Mouse (Mus musculus): ENCODE measurements around the gene Cep78. TPM values are rescaled to one million over a fixed set of nuclear protein-coding genes. Genes with fewer than 3 reads are reported as not detected.
"Not testable (repeated sequence)": the region's sequence is repeated elsewhere in the genome, so short reads cannot be mapped to it uniquely, and the experiment has no call there.

Gene Cep78
- polyA plus RNA-seq (2012; fragmentation: generic; extraction: Trizol) = 4.0 TPM

GRCm38 (mm10) chr19:15984449-15985171, at the start of gene Cep78:
Gene Cep78 (minus strand): TSS chr19:15984989.
- peaks cover 8% of the 10 kb centered on the region for H3K79me2 ChIP-seq (ENCODE audit: control insufficient read depth, insufficient read depth)
- H3K27me3 ChIP-seq (ENCODE audit: control insufficient read depth, insufficient read depth, insufficient read length) = no peaks in the 10 kb centered on the region
- TF ChIP-seq MYOD1 (IDR thresholded peaks at IDR 0.05; ENCODE audit: control insufficient read depth in 1 of 3, insufficient read length in 2 of 3, low read depth in 2 of 3) (peak in 1 of 3 experiments; percentile 12), POLR2A (IDR thresholded peaks at IDR 0.05; ENCODE audit: insufficient read length, low read depth) (peak; percentile 90), SRF (IDR thresholded peaks at IDR 0.05; ENCODE audit: control insufficient read depth, insufficient read length, low read depth) (no peak), MAX (IDR thresholded peaks at IDR 0.05; ENCODE audit: low read depth) (no peak), TCF12 (IDR thresholded peaks at IDR 0.05; ENCODE audit: insufficient read depth, poor library complexity, severe bottlenecking) (no peak), USF1 (IDR thresholded peaks at IDR 0.05; ENCODE audit: low read depth) (no peak), MYOG (IDR thresholded peaks at IDR 0.05; ENCODE audit: control insufficient read depth in 1 of 3, insufficient read depth in 1 of 3, insufficient read length in 2 of 3, low read depth in 2 of 3) (peak in 2 of 3 experiments; percentile 29 to 36), POLR2AphosphoS2 (IDR thresholded peaks at IDR 0.05; ENCODE audit: insufficient read length, low read depth) (peak; percentile 84), REST (IDR thresholded peaks at IDR 0.05; ENCODE audit: insufficient read depth, insufficient read length) (no peak), TCF3 (IDR thresholded peaks at IDR 0.05; ENCODE audit: insufficient read length, low read depth) (no peak), CEBPB (IDR thresholded peaks at IDR 0.05; ENCODE audit: insufficient read depth, poor library complexity, severe bottlenecking) (no peak), E2F4 (IDR thresholded peaks at IDR 0.05; ENCODE audit: insufficient read depth) (no peak)
- peak within 1 kb of the TSS; percentile 46 for H3K4me3 ChIP-seq
- peak within 1 kb of the TSS; percentile 31 for H3ac ChIP-seq (ENCODE audit: control insufficient read depth, insufficient read length)
- H3K4me2 ChIP-seq (ENCODE audit: low read depth) = peak within 1 kb of the TSS; percentile 89
- H3K36me3 ChIP-seq (ENCODE audit: control insufficient read depth, insufficient read depth) = no peaks in the 10 kb centered on the region

- no peak for TF ChIP-seq POLR2AphosphoS2 (IDR thresholded peaks at IDR 0.05; ENCODE audit: insufficient read length, low read depth)
- TF ChIP-seq SRF (IDR thresholded peaks at IDR 0.05; ENCODE audit: control insufficient read depth, insufficient read length, low read depth) = no peak
- no peak for TF ChIP-seq USF1 (IDR thresholded peaks at IDR 0.05; ENCODE audit: low read depth)
- TF ChIP-seq TCF3 (IDR thresholded peaks at IDR 0.05; ENCODE audit: insufficient read length, low read depth) = no peak
- TF ChIP-seq E2F4 (IDR thresholded peaks at IDR 0.05; ENCODE audit: insufficient read depth) = no peak
- no peak for TF ChIP-seq CEBPB (IDR thresholded peaks at IDR 0.05; ENCODE audit: insufficient read depth, poor library complexity, severe bottlenecking)
- TF ChIP-seq REST (IDR thresholded peaks at IDR 0.05; ENCODE audit: insufficient read depth, insufficient read length) = no peak
- no peak for TF ChIP-seq MYOG (IDR thresholded peaks at IDR 0.05; ENCODE audit: control insufficient read depth in 1 of 3, insufficient read depth in 1 of 3, insufficient read length in 2 of 3, low read depth in 2 of 3)
- TF ChIP-seq MYOD1 (IDR thresholded peaks at IDR 0.05; ENCODE audit: control insufficient read depth in 1 of 3, insufficient read length in 2 of 3, low read depth in 2 of 3) = no peak
- TF ChIP-seq POLR2A (IDR thresholded peaks at IDR 0.05; ENCODE audit: insufficient read length, low read depth) = no peak
- TF ChIP-seq MAX (IDR thresholded peaks at IDR 0.05; ENCODE audit: low read depth) = no peak
- no peak for TF ChIP-seq TCF12 (IDR thresholded peaks at IDR 0.05; ENCODE audit: insufficient read depth, poor library complexity, severe bottlenecking)
- H3K4me3 ChIP-seq = no peak overlapping the region
- no peaks in the 10 kb centered on the region for H3K36me3 ChIP-seq (ENCODE audit: control insufficient read depth, insufficient read depth)
- H3ac ChIP-seq (ENCODE audit: control insufficient read depth, insufficient read length) = no peak overlapping the region
- no peak overlapping the region for H3K4me2 ChIP-seq (ENCODE audit: low read depth)
- H3K27me3 ChIP-seq (ENCODE audit: control insufficient read depth, insufficient read depth, insufficient read length) = no peaks in the 10 kb centered on the region
- no peaks in the 10 kb centered on the region for H3K79me2 ChIP-seq (ENCODE audit: control insufficient read depth, insufficient read depth)
Measured at GRCm38 (mm10) chr19:16031276-16031675, 46.5 kb upstream of the Cep78 start.

- peak overlapping the region; percentile 82 for H3K4me2 ChIP-seq (ENCODE audit: low read depth)
- H3K27me3 ChIP-seq (ENCODE audit: control insufficient read depth, insufficient read depth, insufficient read length); H3K79me2 ChIP-seq (ENCODE audit: control insufficient read depth, insufficient read depth); H3ac ChIP-seq (ENCODE audit: control insufficient read depth, insufficient read length); H3K36me3 ChIP-seq (ENCODE audit: control insufficient read depth, insufficient read depth): not testable (repeated sequence)
- peak overlapping the region; percentile 27 for H3K4me3 ChIP-seq
Measured at GRCm38 (mm10) chr19:16029253-16029771, 44.5 kb upstream of the Cep78 start.

GRCm38 (mm10) chr19:16028746-16029252, 44.0 kb upstream of the Cep78 start:
- peak overlapping the region; percentile 27 for H3K4me3 ChIP-seq
- H3K27me3 ChIP-seq (ENCODE audit: control insufficient read depth, insufficient read depth, insufficient read length) = no peaks in the 10 kb centered on the region
- no peak for TF ChIP-seq MAX (IDR thresholded peaks at IDR 0.05; ENCODE audit: low read depth)
- H3ac ChIP-seq (ENCODE audit: control insufficient read depth, insufficient read length) = no peak overlapping the region
- peak overlapping the region; percentile 82 for H3K4me2 ChIP-seq (ENCODE audit: low read depth)
- no peaks in the 10 kb centered on the region for H3K79me2 ChIP-seq (ENCODE audit: control insufficient read depth, insufficient read depth)
- H3K36me3 ChIP-seq (ENCODE audit: control insufficient read depth, insufficient read depth) = no peaks in the 10 kb centered on the region

- H3K36me3 ChIP-seq (ENCODE audit: control insufficient read depth, insufficient read depth) = no peaks in the 10 kb centered on the region
- H3K79me2 ChIP-seq (ENCODE audit: control insufficient read depth, insufficient read depth) = no peaks in the 10 kb centered on the region
- H3K4me3 ChIP-seq = peak overlapping the region; percentile 27
- peak overlapping the region; percentile 82 for H3K4me2 ChIP-seq (ENCODE audit: low read depth)
- H3ac ChIP-seq (ENCODE audit: control insufficient read depth, insufficient read length) = no peak overlapping the region
- TF ChIP-seq USF1 (IDR thresholded peaks at IDR 0.05; ENCODE audit: low read depth) (no peak), E2F4 (IDR thresholded peaks at IDR 0.05; ENCODE audit: insufficient read depth) (no peak), TCF12 (IDR thresholded peaks at IDR 0.05; ENCODE audit: insufficient read depth, poor library complexity, severe bottlenecking) (no peak), MYOD1 (IDR thresholded peaks at IDR 0.05; ENCODE audit: control insufficient read depth in 1 of 3, insufficient read length in 2 of 3, low read depth in 2 of 3) (no peak), TCF3 (IDR thresholded peaks at IDR 0.05; ENCODE audit: insufficient read length, low read depth) (no peak), SRF (IDR thresholded peaks at IDR 0.05; ENCODE audit: control insufficient read depth, insufficient read length, low read depth) (no peak), MAX (IDR thresholded peaks at IDR 0.05; ENCODE audit: low read depth) (no peak)
- no peaks in the 10 kb centered on the region for H3K27me3 ChIP-seq (ENCODE audit: control insufficient read depth, insufficient read depth, insufficient read length)
Measured at GRCm38 (mm10) chr19:16027876-16028670, 43.3 kb upstream of the Cep78 start.

Measured in myocyte (in vitro differentiated cells).